Mouse (Mus musculus): ENCODE results near the gene Nsg2. TPM values are rescaled to one million over a fixed set of nuclear protein-coding genes. Genes with fewer than 3 reads are reported as not detected.

Gene Nsg2
- polyA plus RNA-seq (2012; rRNA removed): 0.10 and 0.12 TPM in 2 replicates

GRCm38 (mm10) chr11:32000281-32000680, at the start of gene Nsg2:
Gene Nsg2 (plus strand): TSS chr11:32000463.

GRCm38 (mm10) chr11:31965256-31966134, 34.8 kb upstream of the Nsg2 start, which contains the start of gene 4930524B15Rik:
Gene 4930524B15Rik (plus strand): TSS chr11:31965592.

Other genes starting within 250 kb of the Nsg2 start
- 15.5 and 18.4 TPM in 2 replicates for gene Cpeb4, start 128.3 kb upstream of the Nsg2 start, polyA plus RNA-seq (2012; rRNA removed)
- 0.02 TPM in 1 of 2 replicates, not detected in the other for gene 4930524B15Rik, start 34.9 kb upstream of the Nsg2 start, polyA plus RNA-seq (2012; rRNA removed)
- gene Il9r, start 199.8 kb downstream of the Nsg2 start, polyA plus RNA-seq (2012; rRNA removed): 0.03 and 0.11 TPM in 2 replicates
- 32.9 and 34.4 TPM in 2 replicates for gene Snrnp25, start 205.0 kb downstream of the Nsg2 start, polyA plus RNA-seq (2012; rRNA removed)
- 7.2 TPM in 2 replicates for gene Rhbdf1, start 221.8 kb downstream of the Nsg2 start, polyA plus RNA-seq (2012; rRNA removed)
- 7.9 and 8.0 TPM in 2 replicates for gene Mpg, start 226.0 kb downstream of the Nsg2 start, polyA plus RNA-seq (2012; rRNA removed)

Data from liver, embryonic 18 days (tissue).